Mouse (Mus musculus): Measurements from ENCODE around the gene Chd4. TPM values are rescaled to one million over a fixed set of nuclear protein-coding genes. Genes with fewer than 3 reads are reported as not detected.

The Chd4 gene
- polyA plus RNA-seq, 1 experiment from 2014 or later = 38.3 TPM

DNA sequence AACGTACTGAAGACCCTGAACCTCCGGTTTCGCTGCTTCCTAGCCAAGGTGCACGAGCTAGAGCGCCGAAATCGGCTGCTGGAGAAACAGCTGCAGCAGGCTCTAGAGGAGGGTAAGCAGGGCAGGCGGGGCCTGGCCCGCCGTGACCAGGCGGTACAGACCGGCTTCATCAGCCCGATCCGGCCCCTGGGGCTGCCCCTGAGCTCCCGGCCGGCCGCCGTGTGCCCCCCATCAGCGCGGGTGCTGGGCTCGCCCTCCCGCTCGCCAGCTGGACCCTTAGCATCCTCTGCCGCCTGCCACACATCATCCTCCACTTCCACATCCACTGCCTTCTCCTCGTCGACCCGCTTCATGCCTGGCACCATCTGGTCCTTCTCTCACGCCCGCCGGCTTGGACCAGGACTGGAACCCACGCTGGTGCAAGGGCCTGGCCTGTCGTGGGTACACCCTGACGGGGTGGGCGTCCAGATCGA, 49.7 kb downstream of the Chd4 start:
- no peaks in the 10 kb centered on the region for H3K9me3 ChIP-seq (replicated peaks)

DNA sequence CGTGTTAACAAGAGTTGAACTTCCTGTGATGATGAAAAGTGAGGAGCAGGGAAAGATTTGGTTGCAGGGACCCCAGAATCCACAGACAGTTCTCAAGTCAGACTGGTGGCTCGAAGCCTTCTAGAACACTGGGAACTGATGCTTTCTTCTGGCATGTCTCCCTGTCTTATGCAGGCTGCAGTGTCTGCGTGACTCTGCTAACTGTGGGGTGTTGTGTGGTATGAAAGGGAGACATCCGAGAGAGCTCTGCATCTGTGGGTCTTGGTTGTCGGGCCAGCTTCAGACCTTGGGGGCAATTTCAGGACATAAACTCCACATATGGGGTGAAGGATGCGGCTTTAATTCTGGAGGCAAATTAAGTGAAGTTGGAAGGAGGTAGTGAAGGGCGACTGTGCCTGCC, 50.4 kb downstream of the Chd4 start:
- peak overlapping the region; percentile 82; the same call in 1 of the 2 replicates for H3K27ac ChIP-seq
- no peaks in the 10 kb centered on the region for H3K9me3 ChIP-seq (replicated peaks)
- H3K9ac ChIP-seq = peak overlapping the region; percentile 88
- no peaks in the 10 kb centered on the region for H3K27me3 ChIP-seq (replicated peaks)
- peak overlapping the region; percentile 94 for H3K4me2 ChIP-seq
- peaks cover 55% of the 10 kb centered on the region for H3K36me3 ChIP-seq
- WGBS (ENCODE audit: insufficient replicate concordance) = 55% methylated on average over 7 of the region's 7 CpGs
- ATAC-seq = no peak
- peak overlapping the region; percentile 83 for H3K4me3 ChIP-seq
- H3K4me1 ChIP-seq = peaks cover 60% of the 10 kb centered on the region

More for the DNA sequence above, 49.7 kb downstream of the Chd4 start:
- H3K4me3 ChIP-seq = peak overlapping the region; percentile 83
- H3K4me1 ChIP-seq = peaks cover 59% of the 10 kb centered on the region
- ATAC-seq = peak; percentile 76
- H3K36me3 ChIP-seq = peaks cover 55% of the 10 kb centered on the region
- no peaks in the 10 kb centered on the region for H3K27me3 ChIP-seq (replicated peaks)
- H3K27ac ChIP-seq = peak overlapping the region; percentile 82
- peak overlapping the region; percentile 94 for H3K4me2 ChIP-seq
- H3K9ac ChIP-seq = peak overlapping the region; percentile 88
- WGBS (ENCODE audit: insufficient replicate concordance) = 2% methylated on average over 35 of the region's 35 CpGs

DNA sequence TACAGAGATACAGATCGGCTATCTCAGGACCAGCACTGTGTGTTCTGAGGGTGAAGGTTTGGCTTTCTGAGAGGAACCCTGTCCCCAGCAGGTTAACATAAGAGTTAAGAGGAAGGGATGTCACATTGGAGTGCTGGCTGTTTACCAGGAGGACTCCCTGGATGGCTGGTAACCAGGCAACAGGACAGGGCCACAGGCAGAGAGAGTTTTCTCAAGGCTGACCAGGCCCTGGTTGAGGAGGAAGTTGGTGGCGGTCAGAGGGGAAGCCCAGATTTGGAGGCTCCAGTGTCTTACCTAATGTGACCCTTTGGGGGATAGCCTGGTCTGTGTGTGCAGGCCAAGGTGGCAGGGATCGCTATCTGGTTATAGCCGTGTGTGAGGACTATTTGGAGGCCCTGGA, 51.0 kb downstream of the Chd4 start:
- peak overlapping the region; percentile 88; the same call in 1 of the 2 replicates for H3K9ac ChIP-seq
- H3K27ac ChIP-seq = no peak overlapping the region
- peak overlapping the region; percentile 94 for H3K4me2 ChIP-seq

DNA sequence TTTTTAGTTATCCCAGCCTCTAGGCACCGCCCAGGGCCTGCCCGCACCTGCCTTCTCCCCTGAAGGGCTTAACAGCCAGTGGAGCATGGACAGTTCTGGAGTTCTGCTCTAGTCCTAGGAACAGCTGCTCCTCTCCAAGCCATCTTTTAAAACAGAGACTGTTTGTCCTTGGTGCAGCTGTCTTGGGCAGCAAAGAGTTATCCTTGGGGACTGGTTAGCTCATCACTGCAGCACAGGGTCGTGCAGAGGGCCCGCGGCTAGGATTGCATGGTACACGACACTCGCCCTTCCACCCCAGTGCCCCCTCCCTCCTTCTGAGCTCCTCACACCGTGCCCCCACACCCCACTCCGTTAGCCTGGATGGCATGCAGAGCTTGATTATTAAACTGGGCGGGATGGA, 51.5 kb downstream of the Chd4 start:
- Histone ChIP-seq H3K27me3 (replicated peaks) (no peaks in the 10 kb centered on the region), H3K9ac (no peak overlapping the region), H3K4me1 (peaks cover 72% of the 10 kb centered on the region), H3K9me3 (replicated peaks) (no peaks in the 10 kb centered on the region), H3K4me2 (peak overlapping the region; percentile 94), H3K27ac (no peak overlapping the region), H3K36me3 (peaks cover 53% of the 10 kb centered on the region), H3K4me3 (0 out of 2 replicates have a peak overlapping the region, but pooled peaks have one; percentile 83)
- no peak for ATAC-seq
- WGBS (ENCODE audit: insufficient replicate concordance) = 66% methylated on average over 10 of the region's 10 CpGs

More for the DNA sequence above, 51.0 kb downstream of the Chd4 start:
- Histone ChIP-seq H3K9me3 (replicated peaks) (no peaks in the 10 kb centered on the region), H3K4me3 (peak overlapping the region; percentile 83), H3K4me1 (peaks cover 67% of the 10 kb centered on the region), H3K27me3 (replicated peaks) (no peaks in the 10 kb centered on the region), H3K36me3 (peaks cover 54% of the 10 kb centered on the region)
- 43% methylated on average over 4 of the region's 4 CpGs for WGBS (ENCODE audit: insufficient replicate concordance)
- ATAC-seq = no peak

DNA sequence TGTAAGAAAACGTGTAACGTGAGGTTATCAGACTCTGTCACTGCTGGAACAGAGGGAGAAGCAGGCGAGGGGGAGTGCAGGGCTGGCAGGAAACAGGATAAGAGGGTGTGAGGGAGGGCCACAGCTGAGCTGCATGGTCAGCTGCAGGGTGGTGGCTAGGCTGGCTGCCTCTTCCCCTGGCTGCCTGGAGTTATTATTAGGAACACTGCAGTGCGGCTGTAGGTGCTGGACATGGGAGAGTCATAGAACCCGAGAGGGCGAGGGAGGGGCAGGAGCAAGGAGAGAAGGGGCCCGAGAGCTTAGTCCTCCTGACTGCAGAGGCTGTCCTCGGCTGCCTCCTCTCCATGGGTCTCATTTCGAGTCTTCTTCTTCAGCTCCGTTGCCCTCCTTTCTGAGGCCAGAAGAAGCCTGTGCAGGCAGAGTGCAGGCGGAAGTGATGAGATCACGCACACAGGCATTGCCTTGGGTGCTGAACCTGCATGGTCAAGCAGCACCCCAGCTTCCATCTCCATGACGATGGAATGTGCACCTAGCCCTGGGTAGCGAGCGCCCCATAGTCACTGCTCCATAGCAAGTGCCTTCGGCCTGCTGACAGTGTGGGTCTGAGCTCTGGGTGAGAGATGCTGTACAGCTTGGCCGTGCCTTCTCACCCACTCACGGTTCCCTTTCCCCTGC, 52.6 kb downstream of the Chd4 start:
- peak overlapping the region; percentile 15; the same call in 1 of the 2 replicates for H3K9ac ChIP-seq
- peak overlapping the region; percentile 70 for H3K27ac ChIP-seq
- peak overlapping the region; percentile 27 for H3K4me2 ChIP-seq
- peaks cover 83% of the 10 kb centered on the region for H3K4me1 ChIP-seq
- H3K4me3 ChIP-seq = no peak overlapping the region
- WGBS (ENCODE audit: insufficient replicate concordance) = 39% methylated on average over 18 of the region's 18 CpGs
- ATAC-seq = no peak
- H3K36me3 ChIP-seq = peaks cover 54% of the 10 kb centered on the region
- no peaks in the 10 kb centered on the region for H3K27me3 ChIP-seq (replicated peaks)
- no peaks in the 10 kb centered on the region for H3K9me3 ChIP-seq (replicated peaks)

DNA sequence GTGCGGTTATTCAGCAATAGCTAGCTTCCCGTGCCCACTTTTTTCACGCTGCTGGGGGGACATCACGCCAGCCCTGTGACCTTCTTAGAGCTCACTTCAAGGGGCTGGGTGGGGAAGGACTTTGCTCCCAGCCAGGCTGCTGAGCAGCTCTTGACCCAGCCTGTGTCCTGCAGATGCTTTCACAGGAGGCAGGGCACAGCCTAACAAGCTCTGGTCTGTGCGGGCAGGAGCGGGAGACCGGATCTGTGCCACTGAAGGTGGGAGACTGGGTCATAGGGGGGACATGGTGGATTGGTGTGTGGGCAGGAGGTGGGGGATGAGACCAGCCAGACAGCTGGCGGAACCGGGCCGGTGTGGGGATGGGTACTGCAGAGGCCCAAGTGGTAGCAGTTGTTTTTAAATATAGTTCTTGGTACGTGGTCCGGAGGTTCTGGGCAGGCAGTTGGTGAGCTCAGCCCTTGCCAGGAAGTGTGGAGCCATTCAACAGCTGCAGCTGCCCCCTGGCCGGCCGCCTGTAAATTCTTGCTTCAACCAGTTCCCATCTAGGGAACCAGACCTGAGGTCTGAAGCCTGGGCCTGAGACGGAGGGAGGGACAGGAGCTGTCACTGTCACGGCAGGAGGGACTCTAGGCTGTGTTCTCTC, 53.3 kb downstream of the Chd4 start:
- Histone ChIP-seq H3K9ac (peak overlapping the region; percentile 15; the same call in 1 of the 2 replicates), H3K9me3 (replicated peaks) (no peaks in the 10 kb centered on the region), H3K36me3 (peaks cover 54% of the 10 kb centered on the region), H3K4me1 (peaks cover 86% of the 10 kb centered on the region), H3K4me2 (peak overlapping the region; percentile 27; the same call in 1 of the 2 replicates), H3K4me3 (no peak overlapping the region), H3K27ac (peak overlapping the region; percentile 70), H3K27me3 (replicated peaks) (no peaks in the 10 kb centered on the region)
- WGBS (ENCODE audit: insufficient replicate concordance) = 68% methylated on average over 16 of the region's 16 CpGs
- no peak for ATAC-seq

DNA sequence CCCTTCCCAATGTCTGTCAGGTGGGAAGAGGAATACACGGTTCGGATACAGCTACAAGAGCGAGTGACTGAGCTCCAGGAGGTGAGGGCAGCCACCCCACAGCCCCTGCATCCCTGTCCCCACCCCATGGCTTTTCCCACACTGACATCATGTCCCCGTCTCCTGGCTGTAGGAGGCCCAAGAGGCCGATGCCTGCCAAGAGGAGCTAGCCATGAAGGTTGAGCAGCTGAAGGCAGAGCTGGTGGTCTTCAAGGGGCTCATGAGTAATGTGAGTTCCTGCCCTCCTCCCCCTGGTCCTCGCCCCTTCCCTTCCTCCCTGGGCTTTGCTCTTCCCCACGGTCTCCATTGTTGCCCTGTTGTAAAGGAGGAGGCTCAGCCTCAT, 53.8 kb downstream of the Chd4 start:
- peaks cover 85% of the 10 kb centered on the region for H3K4me1 ChIP-seq
- H3K4me3 ChIP-seq = no peak overlapping the region
- H3K27ac ChIP-seq = 0 out of 2 replicates have a peak overlapping the region, but pooled peaks have one; percentile 70
- 0 out of 2 replicates have a peak overlapping the region, but pooled peaks have one; percentile 27 for H3K4me2 ChIP-seq
- WGBS (ENCODE audit: insufficient replicate concordance) = 75% methylated on average over 7 of the region's 7 CpGs
- no peaks in the 10 kb centered on the region for H3K27me3 ChIP-seq (replicated peaks)
- H3K9ac ChIP-seq = no peak overlapping the region
- no peak for ATAC-seq
- H3K36me3 ChIP-seq = peaks cover 53% of the 10 kb centered on the region
- H3K9me3 ChIP-seq (replicated peaks) = no peaks in the 10 kb centered on the region

DNA sequence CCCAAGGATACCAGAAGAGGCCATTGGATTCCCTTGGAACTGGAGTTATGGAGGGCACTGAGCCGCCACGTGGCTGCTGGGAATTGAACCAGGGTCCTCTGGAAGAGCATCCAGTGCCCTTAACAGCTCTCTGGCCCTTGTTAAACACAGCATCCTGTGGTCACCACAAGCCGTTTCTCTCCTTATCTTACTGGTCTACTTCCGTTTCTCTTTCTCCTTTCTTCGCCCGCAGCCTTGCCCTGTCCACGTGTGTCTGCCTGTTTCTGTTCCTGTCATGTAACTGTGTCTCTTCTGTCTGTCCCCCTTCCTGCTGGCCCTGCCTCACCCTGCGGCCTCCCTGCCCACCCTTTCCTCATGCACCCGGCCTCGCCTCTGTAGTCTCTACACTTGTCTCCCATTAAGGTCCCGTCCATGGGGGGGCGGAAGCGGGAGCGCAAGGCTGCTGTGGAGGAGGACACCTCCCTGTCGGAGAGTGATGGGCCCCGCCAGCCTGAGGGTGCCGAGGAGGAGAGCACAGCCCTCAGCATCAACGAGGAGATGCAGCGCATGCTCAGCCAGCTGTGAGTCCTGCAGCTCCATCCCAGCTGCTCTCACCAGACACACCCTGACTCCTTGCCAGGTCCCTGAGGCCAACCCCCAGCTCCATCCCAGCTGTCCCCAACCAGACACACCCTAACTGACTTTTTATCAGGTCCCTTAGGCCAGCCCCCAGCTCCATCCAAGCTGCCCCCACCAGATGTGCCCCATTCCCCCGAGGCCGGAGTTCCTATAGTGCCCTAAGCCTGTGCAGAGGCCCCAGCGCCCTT, 56.6 kb downstream of the Chd4 start:
- Histone ChIP-seq H3K4me2 (peak overlapping the region; percentile 38), H3K27ac (peak overlapping the region; percentile 41; the same call in 1 of the 2 replicates), H3K9me3 (replicated peaks) (no peaks in the 10 kb centered on the region), H3K4me1 (peaks cover 85% of the 10 kb centered on the region), H3K36me3 (peaks cover 71% of the 10 kb centered on the region), H3K4me3 (peak overlapping the region; percentile 4; the same call in 1 of the 2 replicates), H3K9ac (peak overlapping the region; percentile 40; the same call in 1 of the 2 replicates), H3K27me3 (replicated peaks) (no peaks in the 10 kb centered on the region)
- WGBS (ENCODE audit: insufficient replicate concordance) = 23% methylated on average over 22 of the region's 22 CpGs
- ATAC-seq = peak; percentile 55

DNA sequence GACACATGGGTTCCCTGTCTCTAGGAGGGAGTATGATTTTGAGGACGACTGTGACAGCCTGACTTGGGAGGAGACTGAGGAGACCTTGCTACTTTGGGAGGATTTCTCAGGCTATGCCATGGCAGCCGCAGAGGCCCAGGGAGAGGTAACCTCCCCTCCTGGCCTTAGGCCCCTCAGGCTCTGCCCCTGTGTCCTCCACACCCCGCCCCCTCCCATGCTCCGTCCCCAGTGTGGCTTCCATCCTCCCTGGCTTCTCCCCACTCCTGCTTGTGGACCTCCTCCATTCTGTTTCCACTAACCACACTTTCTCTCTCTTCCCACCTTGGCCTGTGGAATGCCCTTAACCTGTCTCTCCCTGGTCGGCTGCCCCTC, 57.2 kb downstream of the Chd4 start:
- WGBS (ENCODE audit: insufficient replicate concordance) = 54% methylated on average over 5 of the region's 5 CpGs
- no peak overlapping the region for H3K4me3 ChIP-seq
- peaks cover 84% of the 10 kb centered on the region for H3K4me1 ChIP-seq
- ATAC-seq = no peak; the same call in 1 of the 2 replicates
- H3K36me3 ChIP-seq = peaks cover 77% of the 10 kb centered on the region
- H3K4me2 ChIP-seq = peak overlapping the region; percentile 38; the same call in 1 of the 2 replicates
- no peaks in the 10 kb centered on the region for H3K27me3 ChIP-seq (replicated peaks)
- peak overlapping the region; percentile 40; the same call in 1 of the 2 replicates for H3K9ac ChIP-seq
- H3K9me3 ChIP-seq (replicated peaks) = no peaks in the 10 kb centered on the region
- H3K27ac ChIP-seq = peak overlapping the region; percentile 41; the same call in 1 of the 2 replicates

DNA sequence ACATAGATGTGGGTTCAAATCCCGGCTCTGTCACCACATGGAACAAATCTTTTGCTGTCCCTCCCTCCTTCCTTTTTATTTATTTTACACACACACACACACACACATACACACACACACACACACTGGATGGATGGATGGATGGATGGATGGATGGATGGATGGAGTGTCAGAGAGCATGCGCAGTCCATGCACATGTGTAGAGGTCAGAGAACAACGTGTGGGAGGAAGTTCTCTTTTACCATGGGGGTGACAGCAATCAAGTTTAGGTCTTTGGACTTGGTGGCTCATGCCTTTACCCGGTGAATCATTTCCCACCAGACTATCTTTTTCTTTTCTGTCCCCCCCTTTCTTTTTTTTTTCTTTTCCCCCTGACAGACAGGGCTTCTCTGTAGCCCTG, 57.9 kb downstream of the Chd4 start:
- Histone ChIP-seq H3K4me2 (no peak overlapping the region), H3K27me3 (replicated peaks) (no peaks in the 10 kb centered on the region), H3K9me3 (replicated peaks) (no peaks in the 10 kb centered on the region), H3K36me3 (peaks cover 80% of the 10 kb centered on the region), H3K4me1 (peaks cover 79% of the 10 kb centered on the region), H3K27ac (peak overlapping the region; percentile 10; the same call in 1 of the 2 replicates), H3K9ac (no peak overlapping the region), H3K4me3 (no peak overlapping the region)
- ATAC-seq = no peak
- 73% methylated on average over 4 of the region's 4 CpGs for WGBS (ENCODE audit: insufficient replicate concordance)

DNA sequence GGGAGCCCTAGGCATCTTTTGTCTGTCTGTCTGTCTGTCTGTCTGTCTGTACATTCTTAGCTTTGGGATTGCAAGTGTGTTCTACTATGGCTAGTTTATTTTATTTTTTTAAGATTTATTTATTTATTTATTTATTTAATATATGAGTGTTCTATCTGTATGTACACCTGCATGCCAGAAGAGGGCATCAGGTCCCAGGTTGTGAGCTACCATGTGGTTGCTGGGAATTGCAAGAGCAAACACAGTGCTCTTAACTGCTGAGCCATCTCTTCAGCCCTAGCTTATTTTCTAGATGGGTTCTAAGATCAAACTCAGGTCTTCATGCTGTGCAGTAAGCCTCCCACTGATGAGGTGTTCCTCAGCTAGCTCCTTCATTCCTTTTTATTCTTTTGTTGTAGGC, 58.8 kb downstream of the Chd4 start:
- Histone ChIP-seq H3K4me1 (peaks cover 79% of the 10 kb centered on the region), H3K27ac (no peak overlapping the region), H3K4me2 (no peak overlapping the region), H3K9ac (no peak overlapping the region), H3K9me3 (replicated peaks) (no peaks in the 10 kb centered on the region), H3K27me3 (replicated peaks) (no peaks in the 10 kb centered on the region), H3K4me3 (no peak overlapping the region), H3K36me3 (peaks cover 80% of the 10 kb centered on the region)
- ATAC-seq = no peak

All from liver, embryonic 12.5 days (tissue).